28 mouse cellular contexts compared by ENCODE assay signal in genomic region chr11:16917512-16917911, GRCm38 (mm10).
"Had no signal": no experiment of that assay in that cellular context is flagged by ENCODE, and none has a peak within 500 bp of the region (broad histone marks: within the 10 kb centered on the region; RNA-seq: fewer than 3 reads in every experiment).

No protein-coding gene starts in this region.

- H3K4me3 ChIP-seq: embryonic facial prominence, embryonic 10.5 days; embryonic facial prominence, embryonic 12.5 days; embryonic facial prominence, embryonic 13.5 days; embryonic facial prominence, embryonic 15.5 days; erythroblast, embryonic 14.5 days; forebrain, embryonic 10.5 days; forebrain, embryonic 12.5 days; forebrain, embryonic 13.5 days; forebrain, embryonic 15.5 days; gastrocnemius, adult 2 months; heart, adult 2 months had no signal

- H3K27me3 ChIP-seq: embryonic facial prominence, embryonic 12.5 days; embryonic facial prominence, embryonic 13.5 days; embryonic facial prominence, embryonic 15.5 days; forebrain, embryonic 12.5 days; forebrain, embryonic 13.5 days; forebrain, embryonic 15.5 days had no signal

- ATAC-seq: forebrain, embryonic 13.5 days; forebrain, embryonic 14.5 days; forebrain, embryonic 15.5 days; forebrain, embryonic 16.5 days; forebrain, postnatal 0 days had no signal

- H3K27ac ChIP-seq: embryonic facial prominence, embryonic 10.5 days; embryonic facial prominence, embryonic 12.5 days; embryonic facial prominence, embryonic 13.5 days; embryonic facial prominence, embryonic 15.5 days; forebrain, embryonic 10.5 days; forebrain, embryonic 12.5 days; forebrain, embryonic 13.5 days; forebrain, embryonic 15.5 days; gastrocnemius, adult 2 months; heart, adult 2 months had no signal

- H3K4me1 ChIP-seq: embryonic facial prominence, embryonic 10.5 days; embryonic facial prominence, embryonic 12.5 days; embryonic facial prominence, embryonic 13.5 days; embryonic facial prominence, embryonic 15.5 days; forebrain, embryonic 12.5 days; forebrain, embryonic 13.5 days; forebrain, embryonic 15.5 days had no signal

- DNase-seq: cerebellum, adult 8-10 months; cerebellum, adult 9-10 months; cerebellum, adult 9-11 months; cerebellum, postnatal 10 days; cerebellum, postnatal 14 days; cerebellum, postnatal 25 days; cerebellum, postnatal 36 days; embryo, embryonic 11 days; forebrain, postnatal 0 days; gastrocnemius, adult 2 months; gastrocnemius, postnatal 10 days; gastrocnemius, postnatal 14 days; gastrocnemius, postnatal 25 days; gastrocnemius, postnatal 36 days; heart, adult 11 months; heart, adult 18-20 months; heart, adult 2 months had no signal

- H3K9me3 ChIP-seq: embryonic facial prominence, embryonic 10.5 days; embryonic facial prominence, embryonic 12.5 days; embryonic facial prominence, embryonic 13.5 days; embryonic facial prominence, embryonic 15.5 days; forebrain, embryonic 10.5 days; forebrain, embryonic 12.5 days; forebrain, embryonic 13.5 days; forebrain, embryonic 15.5 days had no signal

- H3K36me3 ChIP-seq: embryonic facial prominence, embryonic 10.5 days; embryonic facial prominence, embryonic 12.5 days; embryonic facial prominence, embryonic 13.5 days; embryonic facial prominence, embryonic 15.5 days; forebrain, embryonic 10.5 days; forebrain, embryonic 12.5 days; forebrain, embryonic 15.5 days had no signal
